Mouse (Mus musculus): Measurements from ENCODE around the gene Mcee. TPM values are rescaled to one million over a fixed set of nuclear protein-coding genes. Genes with fewer than 3 reads are reported as not detected.

Mcee gene
- total and polyA plus RNA-seq, 2 experiments from 2014 or later: 13.7 to 41.6 TPM

- no peaks in the 10 kb centered on the region for H3K9me3 ChIP-seq (ENCODE audit: low read length)
- 11% methylated on average over 18 of the region's 18 CpGs for WGBS
- TF ChIP-seq CTCF (IDR thresholded peaks at IDR 0.05; ENCODE audit: low read depth): no peak
- DNase-seq (peak; percentile 19), ATAC-seq (peak; percentile 5; the same call in 1 of the 2 replicates)
- H3K27ac ChIP-seq (ENCODE audit: low read depth, low read length): peak overlapping the region; percentile 86
- H3K27me3 ChIP-seq (ENCODE audit: insufficient read depth, low read length): no peaks in the 10 kb centered on the region
- H3K4me3 ChIP-seq (ENCODE audit: low read depth, low read length): peak overlapping the region; percentile 65
- H3K4me1 ChIP-seq (ENCODE audit: insufficient read depth): no peaks in the 10 kb centered on the region
- peak overlapping the region; percentile 54 for H3K4me2 ChIP-seq (ENCODE audit: low read depth)
- peaks cover 25% of the 10 kb centered on the region for H3K36me3 ChIP-seq (ENCODE audit: insufficient read depth)
- peak overlapping the region; percentile 57 for H3K9ac ChIP-seq
Observed at GRCm38 (mm10) chr7:64373147-64373829, 19.1 kb upstream of the Mcee start.

DNA sequence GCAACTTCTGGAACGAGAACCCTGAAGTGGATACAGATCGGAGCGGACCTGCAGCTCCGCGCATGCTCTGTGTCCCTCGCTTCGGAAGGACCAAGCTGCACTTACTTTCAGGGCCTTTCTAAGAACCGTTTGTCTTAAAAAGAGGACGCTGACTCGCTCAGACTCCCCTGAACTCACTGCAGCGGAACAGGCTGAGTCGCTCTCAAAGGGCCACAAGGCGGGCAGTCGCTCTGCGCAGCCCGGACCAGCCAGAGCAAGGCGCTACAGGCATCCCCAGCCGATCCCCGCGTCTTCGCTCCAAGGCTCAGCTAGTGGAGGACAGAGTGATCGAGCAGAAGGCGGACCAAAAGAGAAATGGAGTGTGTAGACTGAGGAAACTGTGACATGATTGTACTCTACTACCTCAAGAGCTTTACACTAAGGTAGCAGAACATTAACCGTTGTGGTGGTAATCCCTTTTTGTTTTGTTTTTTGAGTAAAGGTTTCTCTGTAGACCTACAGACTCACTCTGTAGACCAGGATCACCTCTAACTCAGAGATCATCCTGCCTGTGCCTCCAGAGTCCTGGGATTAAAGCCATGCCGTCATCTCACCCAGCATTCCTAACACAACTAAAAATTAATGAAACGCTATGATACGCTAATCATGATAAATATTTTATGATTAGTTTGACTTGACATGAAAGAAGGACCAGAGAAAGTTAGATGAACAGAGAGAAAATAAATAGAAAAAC is 18.4 kb upstream of the Mcee start, which contains the start of gene Fan1:
Gene Fan1 (minus strand): TSS at position 266 of the 733 bp plus-strand sequence.
- H3K27ac ChIP-seq (ENCODE audit: low read depth, low read length): peak within 1 kb of the TSS; percentile 86
- peak within 1 kb of the TSS; percentile 65 for H3K4me3 ChIP-seq (ENCODE audit: low read depth, low read length)
- peak; percentile 66 for TF ChIP-seq CTCF (IDR thresholded peaks at IDR 0.05; ENCODE audit: low read depth)
- peak; percentile 98 for ATAC-seq
- H3K4me2 ChIP-seq (ENCODE audit: low read depth): peak within 1 kb of the TSS; percentile 54
- H3K9ac ChIP-seq: peak within 1 kb of the TSS; percentile 57
- no peaks in the 10 kb centered on the region for H3K4me1 ChIP-seq (ENCODE audit: insufficient read depth)
- peaks cover 28% of the 10 kb centered on the region for H3K36me3 ChIP-seq (ENCODE audit: insufficient read depth)
- no peaks in the 10 kb centered on the region for H3K9me3 ChIP-seq (ENCODE audit: low read length)
- H3K27me3 ChIP-seq (ENCODE audit: insufficient read depth, low read length): no peaks in the 10 kb centered on the region
- DNase-seq: peak; percentile 92
- WGBS: 4% methylated on average over 27 of the region's 27 CpGs

- no peak for TF ChIP-seq CTCF (IDR thresholded peaks at IDR 0.05; ENCODE audit: low read depth)
- ATAC-seq (no peak), DNase-seq (no peak)
- Histone ChIP-seq H3K27me3 (ENCODE audit: insufficient read depth, low read length) (no peaks in the 10 kb centered on the region), H3K4me3 (ENCODE audit: low read depth, low read length) (peak overlapping the region; percentile 57), H3K27ac (ENCODE audit: low read depth, low read length) (peak overlapping the region; percentile 77; the same call in 1 of the 2 replicates), H3K4me2 (ENCODE audit: low read depth) (peak overlapping the region; percentile 95), H3K4me1 (ENCODE audit: insufficient read depth) (0 out of 2 replicates have a peak, but pooled peaks cover 8% of the 10 kb centered on the region), H3K9ac (peak overlapping the region; percentile 76), H3K36me3 (ENCODE audit: insufficient read depth) (peaks cover 17% of the 10 kb centered on the region), H3K9me3 (ENCODE audit: low read length) (no peaks in the 10 kb centered on the region)
- WGBS: 3% methylated on average over 8 of the region's 8 CpGs
Observed at GRCm38 (mm10) chr7:64391479-64391878, 928 bp upstream of the Mcee start.

- no peak for TF ChIP-seq CTCF (IDR thresholded peaks at IDR 0.05; ENCODE audit: low read depth)
- 1% methylated on average over 15 of the region's 15 CpGs for WGBS
- no peaks in the 10 kb centered on the region for H3K27me3 ChIP-seq (ENCODE audit: insufficient read depth, low read length)
- H3K4me1 ChIP-seq (ENCODE audit: insufficient read depth): 0 out of 2 replicates have a peak, but pooled peaks cover 8% of the 10 kb centered on the region
- ATAC-seq (no peak), DNase-seq (no peak)
- peak overlapping the region; percentile 76 for H3K9ac ChIP-seq
- H3K27ac ChIP-seq (ENCODE audit: low read depth, low read length): peak overlapping the region; percentile 77
- peaks cover 6% of the 10 kb centered on the region for H3K36me3 ChIP-seq (ENCODE audit: insufficient read depth)
- no peaks in the 10 kb centered on the region for H3K9me3 ChIP-seq (ENCODE audit: low read length)
- peak overlapping the region; percentile 57 for H3K4me3 ChIP-seq (ENCODE audit: low read depth, low read length)
- peak overlapping the region; percentile 95 for H3K4me2 ChIP-seq (ENCODE audit: low read depth)
Observed at GRCm38 (mm10) chr7:64392819-64393151, 378 bp downstream of the Mcee start.

- no peak overlapping the region for H3K4me3 ChIP-seq (ENCODE audit: low read depth, low read length)
- no peaks in the 10 kb centered on the region for H3K36me3 ChIP-seq (ENCODE audit: insufficient read depth)
- DNase-seq (no peak), ATAC-seq (no peak)
- TF ChIP-seq CTCF (IDR thresholded peaks at IDR 0.05; ENCODE audit: low read depth): no peak
- no peak overlapping the region for H3K9ac ChIP-seq
- no peak overlapping the region for H3K27ac ChIP-seq (ENCODE audit: low read depth, low read length)
- 75% methylated on average over 1 of the region's 1 CpGs for WGBS
- H3K27me3 ChIP-seq (ENCODE audit: insufficient read depth, low read length): no peaks in the 10 kb centered on the region
- H3K9me3 ChIP-seq (ENCODE audit: low read length): no peaks in the 10 kb centered on the region
- H3K4me2 ChIP-seq (ENCODE audit: low read depth): no peak overlapping the region
- no peaks in the 10 kb centered on the region for H3K4me1 ChIP-seq (ENCODE audit: insufficient read depth)
Observed at GRCm38 (mm10) chr7:64400725-64401124, 8.3 kb downstream of the Mcee start.

DNA sequence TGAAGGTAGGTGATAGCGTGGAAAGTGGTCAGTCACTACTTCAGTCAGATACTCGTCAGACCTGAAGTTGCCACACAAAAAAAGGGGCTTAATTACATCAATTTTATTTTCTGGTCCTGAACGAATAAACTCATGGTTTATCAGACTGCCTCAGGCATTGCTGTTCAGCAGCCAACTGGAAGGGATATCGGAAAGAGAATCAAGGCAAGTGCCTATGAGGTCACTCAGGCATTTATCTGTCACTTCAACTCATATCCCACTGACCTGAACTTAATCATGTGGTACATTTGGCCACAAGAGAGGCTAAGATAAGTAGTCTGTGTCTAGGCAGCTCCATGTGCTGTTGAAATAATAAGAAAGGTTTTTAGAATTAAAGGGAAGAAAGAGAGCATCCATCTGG is 10.0 kb downstream of the Mcee start:
- no peaks in the 10 kb centered on the region for H3K27me3 ChIP-seq (ENCODE audit: insufficient read depth, low read length)
- no peaks in the 10 kb centered on the region for H3K36me3 ChIP-seq (ENCODE audit: insufficient read depth)
- no peak for DNase-seq
- no peak for ATAC-seq
- no peak for TF ChIP-seq CTCF (IDR thresholded peaks at IDR 0.05; ENCODE audit: low read depth)
- no peak overlapping the region for H3K4me3 ChIP-seq (ENCODE audit: low read depth, low read length)
- H3K4me2 ChIP-seq (ENCODE audit: low read depth): no peak overlapping the region
- H3K27ac ChIP-seq (ENCODE audit: low read depth, low read length): no peak overlapping the region
- no peaks in the 10 kb centered on the region for H3K9me3 ChIP-seq (ENCODE audit: low read length)
- WGBS: 91% methylated on average over 4 of the region's 4 CpGs
- H3K4me1 ChIP-seq (ENCODE audit: insufficient read depth): no peaks in the 10 kb centered on the region
- no peak overlapping the region for H3K9ac ChIP-seq

GRCm38 (mm10) chr7:64403989-64404388 is 11.6 kb downstream of the Mcee start:
- no peak overlapping the region for H3K27ac ChIP-seq (ENCODE audit: low read depth, low read length)
- no peaks in the 10 kb centered on the region for H3K4me1 ChIP-seq (ENCODE audit: insufficient read depth)
- H3K27me3 ChIP-seq (ENCODE audit: insufficient read depth, low read length): no peaks in the 10 kb centered on the region
- H3K9me3 ChIP-seq (ENCODE audit: low read length): no peaks in the 10 kb centered on the region
- H3K9ac ChIP-seq: no peak overlapping the region
- DNase-seq (no peak), ATAC-seq (no peak)
- no peak overlapping the region for H3K4me3 ChIP-seq (ENCODE audit: low read depth, low read length)
- 93% methylated on average over 8 of the region's 8 CpGs for WGBS
- H3K4me2 ChIP-seq (ENCODE audit: low read depth): no peak overlapping the region
- no peaks in the 10 kb centered on the region for H3K36me3 ChIP-seq (ENCODE audit: insufficient read depth)
- no peak for TF ChIP-seq CTCF (IDR thresholded peaks at IDR 0.05; ENCODE audit: low read depth)
